Mouse (Mus musculus) lung, embryonic 14.5 days (tissue): ENCODE measurements around the gene Sfxn3. TPM values are rescaled to one million over a fixed set of nuclear protein-coding genes. Genes with fewer than 3 reads are reported as not detected.
"Not testable (repeated sequence)": the region's sequence is repeated elsewhere in the genome, so short reads cannot be mapped to it uniquely, and the experiment has no call there.

ENCODE experiments used
- ATAC-seq: fragments of 200-750 bp; cut with Nextera tagmentation; 2 replicates; pipeline ENCODE4 v1.8.0; 2017; ENCODE audit warnings: mild to moderate bottlenecking, moderate TSS enrichment, moderate library complexity; ENCODE audit not compliant: insufficient read depth
- DNase-seq: peaks from one replicate; pipeline ENCODE4 v3.0.0-alpha.2; 2015
- H3K27ac ChIP-seq: fragments of 300-500 bp; sonication (generic); 2 replicates; pipeline ENCODE4 v1.5.1; 2014; ENCODE audit warnings: low read depth, mild to moderate bottlenecking, moderate library complexity
- H3K27me3 ChIP-seq: fragments of 300-500 bp; sonication (generic); 2 replicates; pipeline ENCODE4 v1.6.1; 2014; ENCODE audit warnings: low read length, control low read depth; ENCODE audit not compliant: insufficient read depth
- H3K36me3 ChIP-seq: fragments of 300-500 bp; sonication (generic); 2 replicates; pipeline ENCODE4 v1.6.1; 2014; ENCODE audit warnings: control low read depth; ENCODE audit not compliant: insufficient read depth
- H3K4me1 ChIP-seq: fragments of 300-500 bp; sonication (generic); 2 replicates; pipeline ENCODE4 v1.6.1; 2014; ENCODE audit warnings: antibody characterized with exemption, control low read depth; ENCODE audit not compliant: insufficient read depth
- H3K4me2 ChIP-seq: fragments of 300-500 bp; sonication (generic); 2 replicates; pipeline ENCODE4 v1.6.1; 2014; ENCODE audit warnings: mild to moderate bottlenecking
- H3K4me3 ChIP-seq: fragments of 300-500 bp; sonication (generic); 2 replicates; pipeline ENCODE4 v1.5.1; 2014; ENCODE audit warnings: low read depth, low read length
- H3K9ac ChIP-seq: fragments of 300-500 bp; sonication (generic); 2 replicates; pipeline ENCODE4 v1.6.1; 2014
- H3K9me3 ChIP-seq: fragments of 300-500 bp; sonication (generic); 2 replicates; pipeline ENCODE4 v1.6.1; 2016; ENCODE audit warnings: low read depth, low read length, control low read depth
- CTCF ChIP-seq: IDR thresholded peaks from 2 replicates; pipeline ENCODE4 v1.5.1; 2016; ENCODE audit warnings: antibody characterized with exemption, low read depth
- WGBS: fragments of 180-500 bp; shearing (Covaris S2); extraction: QIAGEN DNeasy Blood & Tissue Kit; methylation state at CpG from one replicate; pipeline ENCODE4 v1.1.7; 2014; 5-methylcytosine and 5-hydroxymethylcytosine counted together
- polyA plus RNA-seq: library from polyadenylated mRNA; unstranded; fragments of >200 nt; fragmentation: Nextera tagmentation; extraction: Ambion mirVana; gene quantifications from 2 replicates; pipeline ENCODE4 v1.2.1, GENCODE M21; 2014

Sfxn3 gene
- polyA plus RNA-seq, 1 experiment from 2014 or later = 18.3 TPM

GRCm38 (mm10) chr19:45028746-45029145 lies 18.6 kb upstream of the Sfxn3 start:
- Histone ChIP-seq H3K36me3 (peaks cover 46% of the 10 kb centered on the region), H3K9me3 (no peaks in the 10 kb centered on the region), H3K4me2 (no peak overlapping the region), H3K27ac (no peak overlapping the region), H3K27me3 (no peaks in the 10 kb centered on the region), H3K9ac (no peak overlapping the region), H3K4me1 (0 out of 2 replicates have a peak, but pooled peaks cover 6% of the 10 kb centered on the region), H3K4me3 (no peak overlapping the region)
- ATAC-seq (no peak), DNase-seq (no peak)
- WGBS = 51% methylated on average over 19 of the region's 19 CpGs
- TF ChIP-seq CTCF = no peak

GRCm38 (mm10) chr19:45029571-45029970 lies 17.7 kb upstream of the Sfxn3 start:
- Histone ChIP-seq H3K27ac (no peak overlapping the region), H3K9ac (no peak overlapping the region), H3K4me3 (no peak overlapping the region), H3K27me3 (no peaks in the 10 kb centered on the region), H3K36me3 (peaks cover 40% of the 10 kb centered on the region), H3K4me2 (no peak overlapping the region), H3K4me1 (0 out of 2 replicates have a peak, but pooled peaks cover 6% of the 10 kb centered on the region), H3K9me3 (no peaks in the 10 kb centered on the region)
- no peak for DNase-seq
- WGBS = 54% methylated on average over 9 of the region's 9 CpGs
- TF ChIP-seq CTCF = no peak
- ATAC-seq = no peak

- Histone ChIP-seq H3K9ac (no peak overlapping the region), H3K27me3 (no peaks in the 10 kb centered on the region), H3K9me3 (no peaks in the 10 kb centered on the region), H3K4me1 (0 out of 2 replicates have a peak, but pooled peaks cover 6% of the 10 kb centered on the region), H3K4me3 (no peak overlapping the region), H3K4me2 (peak overlapping the region; percentile 55; the same call in 1 of the 2 replicates), H3K27ac (no peak overlapping the region), H3K36me3 (peaks cover 34% of the 10 kb centered on the region)
- peak; percentile 33 for ATAC-seq
- DNase-seq = peak; percentile 75
- TF ChIP-seq CTCF = peak; percentile 91
- 29% methylated on average over 8 of the region's 8 CpGs for WGBS
Observed at GRCm38 (mm10) chr19:45030111-45030510, 17.2 kb upstream of the Sfxn3 start.

- H3K36me3 ChIP-seq = peaks cover 25% of the 10 kb centered on the region
- WGBS = 38% methylated on average over 20 of the region's 20 CpGs
- H3K4me3 ChIP-seq = no peak overlapping the region
- H3K4me2 ChIP-seq = peak overlapping the region; percentile 55
- no peak overlapping the region for H3K27ac ChIP-seq
- peak; percentile 97 for DNase-seq
- H3K9ac ChIP-seq = no peak overlapping the region
- H3K27me3 ChIP-seq = no peaks in the 10 kb centered on the region
- H3K9me3 ChIP-seq = no peaks in the 10 kb centered on the region
- H3K4me1 ChIP-seq = 0 out of 2 replicates have a peak, but pooled peaks cover 6% of the 10 kb centered on the region
- TF ChIP-seq CTCF = peak; percentile 92
- peak; percentile 19; the same call in 1 of the 2 replicates for ATAC-seq
Observed at GRCm38 (mm10) chr19:45030746-45031693, 16.3 kb upstream of the Sfxn3 start.

- WGBS = 20% methylated on average over 4 of the region's 4 CpGs
- Histone ChIP-seq H3K27me3 (no peaks in the 10 kb centered on the region), H3K9me3 (no peaks in the 10 kb centered on the region), H3K4me2 (no peak overlapping the region), H3K4me3 (no peak overlapping the region), H3K36me3 (peaks cover 18% of the 10 kb centered on the region), H3K9ac (no peak overlapping the region), H3K4me1 (0 out of 2 replicates have a peak, but pooled peaks cover 6% of the 10 kb centered on the region), H3K27ac (no peak overlapping the region)
- peak; percentile 91 for TF ChIP-seq CTCF
- ATAC-seq (peak; percentile 50), DNase-seq (peak; percentile 94)
Observed at GRCm38 (mm10) chr19:45031780-45032179, 15.5 kb upstream of the Sfxn3 start.

GRCm38 (mm10) chr19:45032570-45033332 lies 14.6 kb upstream of the Sfxn3 start:
- no peak for ATAC-seq
- no peaks in the 10 kb centered on the region for H3K9me3 ChIP-seq
- no peak overlapping the region for H3K4me3 ChIP-seq
- peak; percentile 63 for TF ChIP-seq CTCF
- no peak overlapping the region; the same call in 1 of the 2 replicates for H3K9ac ChIP-seq
- no peak overlapping the region; the same call in 1 of the 2 replicates for H3K4me2 ChIP-seq
- WGBS = 51% methylated on average over 17 of the region's 17 CpGs
- H3K27ac ChIP-seq = no peak overlapping the region
- no peaks in the 10 kb centered on the region for H3K27me3 ChIP-seq
- H3K36me3 ChIP-seq = peaks cover 10% of the 10 kb centered on the region
- peak; percentile 73 for DNase-seq
- 0 out of 2 replicates have a peak, but pooled peaks cover 6% of the 10 kb centered on the region for H3K4me1 ChIP-seq

GRCm38 (mm10) chr19:45036867-45037266 lies 10.4 kb upstream of the Sfxn3 start:
- WGBS = 26% methylated on average over 16 of the region's 16 CpGs
- Histone ChIP-seq H3K4me2 (no peak overlapping the region), H3K4me3 (no peak overlapping the region), H3K27ac (no peak overlapping the region), H3K9me3 (no peaks in the 10 kb centered on the region), H3K36me3 (no peaks in the 10 kb centered on the region), H3K4me1 (0 out of 2 replicates have a peak, but pooled peaks cover 3% of the 10 kb centered on the region), H3K9ac (no peak overlapping the region), H3K27me3 (peaks cover 19% of the 10 kb centered on the region)
- TF ChIP-seq CTCF = peak; percentile 59
- DNase-seq (peak; percentile 49), ATAC-seq (no peak; the same call in 1 of the 2 replicates)

GRCm38 (mm10) chr19:45038198-45038597 lies 9.1 kb upstream of the Sfxn3 start:
- not testable (repeated sequence) for H3K4me3 ChIP-seq, H3K36me3 ChIP-seq, H3K27ac ChIP-seq, H3K9ac ChIP-seq, DNase-seq, H3K4me2 ChIP-seq, H3K9me3 ChIP-seq, ATAC-seq, H3K4me1 ChIP-seq
- WGBS = 75% methylated on average over 7 of the region's 7 CpGs
- H3K27me3 ChIP-seq = peaks cover 20% of the 10 kb centered on the region
